Mouse (Mus musculus) forebrain, embryonic 13.5 days (tissue): ENCODE data around the gene Matn4. TPM values are rescaled to one million over a fixed set of nuclear protein-coding genes. Genes with fewer than 3 reads are reported as not detected.
"Not testable (repeated sequence)": the region's sequence is repeated elsewhere in the genome, so short reads cannot be mapped to it uniquely, and the experiment has no call there.

Source experiments
- ATAC-seq: fragments of 200-750 bp; cut with Nextera tagmentation; 2 replicates; pipeline ENCODE4 v1.8.0; 2017
- H3K27ac ChIP-seq: fragments of 300-500 bp; sonication (generic); 2 replicates; pipeline ENCODE4 v1.5.1; 2015; ENCODE audit warnings: inconsistent platforms, mild to moderate bottlenecking, moderate library complexity
- H3K27me3 ChIP-seq: fragments of 300-500 bp; sonication (generic); 2 replicates; pipeline ENCODE4 v1.6.1; 2015; ENCODE audit warnings: mild to moderate bottlenecking, inconsistent platforms
- H3K36me3 ChIP-seq: fragments of 300-500 bp; sonication (generic); 2 replicates; pipeline ENCODE4 v1.6.1; 2015; ENCODE audit warnings: mild to moderate bottlenecking, inconsistent platforms; ENCODE audit not compliant: poor library complexity, severe bottlenecking
- H3K4me1 ChIP-seq: fragments of 300-500 bp; sonication (generic); 2 replicates; pipeline ENCODE4 v1.6.1; 2015; ENCODE audit warnings: inconsistent platforms
- H3K4me2 ChIP-seq: fragments of 300-500 bp; sonication (generic); 2 replicates; pipeline ENCODE4 v1.6.1; 2015; ENCODE audit warnings: inconsistent platforms, mild to moderate bottlenecking, moderate library complexity
- H3K4me3 ChIP-seq: fragments of 300-500 bp; sonication (generic); 2 replicates; pipeline ENCODE4 v1.5.1; 2015; ENCODE audit warnings: mild to moderate bottlenecking, inconsistent platforms
- H3K9ac ChIP-seq: fragments of 300-500 bp; sonication (generic); 2 replicates; pipeline ENCODE4 v1.6.1; 2015; ENCODE audit warnings: mild to moderate bottlenecking, inconsistent platforms
- H3K9me3 ChIP-seq: fragments of 300-500 bp; sonication (generic); replicated peaks from 2 replicates; pipeline ENCODE4 v1.6.1; 2016; ENCODE audit warnings: inconsistent platforms
- WGBS: fragments of 180-500 bp; shearing (Covaris S2); methylation state at CpG from one replicate; pipeline ENCODE4 v1.1.7; 2015; 5-methylcytosine and 5-hydroxymethylcytosine counted together
- microRNA-seq: library from miRNA; unstranded; fragments of <30 nt; microRNA quantifications from one replicate; pipeline ENCODE4, GENCODE M21; 2016
- polyA plus RNA-seq: library from polyadenylated mRNA; unstranded; fragments of >200 nt; fragmentation: Nextera tagmentation; extraction: Ambion mirVana; gene quantifications from 2 replicates; pipeline ENCODE4 v1.2.1, GENCODE M21; 2015

Matn4 gene
- polyA plus RNA-seq, 1 experiment from 2014 or later, result 0.15 TPM

DNA sequence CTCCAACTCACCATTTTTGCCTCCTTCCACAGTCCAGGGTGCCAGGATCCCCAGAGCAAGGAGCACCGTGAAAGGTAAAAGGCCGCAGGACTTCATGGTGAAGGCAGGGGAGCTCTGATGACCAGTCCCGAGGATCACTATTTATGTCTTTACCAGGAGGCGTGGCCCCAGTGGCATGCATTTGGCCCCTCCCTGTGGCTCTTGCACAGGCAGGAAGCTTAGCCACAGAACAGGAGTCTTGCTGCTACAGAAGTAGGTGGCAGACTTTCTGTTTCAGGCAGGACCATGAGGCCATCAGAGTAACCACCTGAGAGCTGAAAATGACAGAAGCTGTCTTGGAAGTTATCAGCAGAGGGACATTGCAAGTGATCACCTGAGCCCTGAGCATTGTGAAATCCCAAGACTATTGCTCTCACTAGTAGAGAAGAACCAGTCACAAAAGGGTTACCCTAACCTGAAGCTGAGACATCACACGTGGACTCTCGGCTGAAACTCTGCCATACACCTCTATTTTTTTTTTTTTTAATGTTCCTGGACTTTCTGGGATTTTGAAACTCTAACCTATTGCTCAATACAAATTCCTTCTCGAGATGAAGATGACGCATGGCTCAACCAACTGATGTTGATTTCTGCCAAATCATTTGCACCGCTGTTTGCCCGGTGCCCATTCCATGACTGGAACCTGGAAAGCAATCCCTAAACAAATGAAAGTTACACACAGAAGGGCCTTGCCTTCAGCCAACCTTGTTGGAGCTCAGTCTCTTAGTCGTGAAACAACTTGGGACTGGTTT, 48.6 kb downstream of the Matn4 start:
- Histone ChIP-seq H3K9ac (no peak overlapping the region), H3K9me3 (no peaks in the 10 kb centered on the region), H3K4me3 (no peak overlapping the region), H3K4me1 (no peaks in the 10 kb centered on the region), H3K36me3 (no peaks in the 10 kb centered on the region), H3K27ac (no peak overlapping the region), H3K27me3 (no peaks in the 10 kb centered on the region), H3K4me2 (no peak overlapping the region)
- ATAC-seq, result no peak
- 82% methylated on average over 11 of the region's 11 CpGs for WGBS

DNA sequence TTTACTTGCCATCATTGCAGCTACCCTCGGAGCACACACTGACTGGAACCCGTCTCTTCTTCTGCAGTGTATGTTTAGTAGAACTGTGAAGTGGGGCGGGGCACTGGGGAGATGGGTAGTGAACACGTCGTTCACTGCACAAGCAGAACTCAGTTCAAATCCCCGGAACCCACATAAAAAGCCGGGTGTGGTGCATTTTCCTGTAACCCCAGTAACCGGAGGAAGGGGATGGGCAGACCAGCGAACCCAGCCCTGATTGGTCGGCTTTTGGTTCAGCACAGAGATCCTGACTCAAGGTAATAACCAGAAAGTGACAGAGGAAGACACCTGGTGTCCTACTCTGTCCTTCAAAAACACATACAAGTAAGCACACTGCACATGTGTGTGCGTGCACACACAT, 51.6 kb downstream of the Matn4 start:
- Histone ChIP-seq H3K4me1 (no peaks in the 10 kb centered on the region), H3K4me2 (no peak overlapping the region), H3K27me3 (no peaks in the 10 kb centered on the region), H3K4me3 (no peak overlapping the region), H3K9me3 (no peaks in the 10 kb centered on the region), H3K36me3 (no peaks in the 10 kb centered on the region), H3K27ac (no peak overlapping the region), H3K9ac (no peak overlapping the region)
- WGBS, result 87% methylated on average over 11 of the region's 11 CpGs
- ATAC-seq, result no peak

DNA sequence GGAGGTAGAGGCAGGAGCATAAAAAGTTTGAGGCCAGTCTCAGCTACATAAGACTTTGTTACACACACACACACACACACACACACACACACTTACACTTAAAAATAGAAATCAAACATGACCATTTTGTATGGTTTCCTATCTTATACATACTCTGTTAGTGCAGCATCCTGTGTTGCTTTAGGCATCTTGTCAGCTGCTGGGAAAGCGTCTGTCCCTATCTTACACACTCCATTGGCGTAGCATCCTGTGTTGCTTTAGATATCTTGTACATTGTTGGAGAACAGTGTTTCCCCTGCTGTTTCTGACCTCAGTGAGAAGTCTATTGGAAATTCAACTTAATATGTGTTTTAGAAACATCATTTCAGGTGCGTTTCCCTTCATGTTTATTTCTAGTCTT, 52.3 kb downstream of the Matn4 start:
- Histone ChIP-seq H3K4me2 (no peak overlapping the region), H3K27me3 (no peaks in the 10 kb centered on the region), H3K4me1 (no peaks in the 10 kb centered on the region), H3K9me3 (no peaks in the 10 kb centered on the region), H3K36me3 (no peaks in the 10 kb centered on the region), H3K27ac (no peak overlapping the region), H3K9ac (no peak overlapping the region), H3K4me3 (no peak overlapping the region)
- ATAC-seq, result no peak
- 90% methylated on average over 3 of the region's 3 CpGs for WGBS

GRCm38 (mm10) chr2:164348980-164349379, 56.0 kb downstream of the Matn4 start:
- Histone ChIP-seq H3K27me3 (no peaks in the 10 kb centered on the region), H3K4me1 (no peaks in the 10 kb centered on the region), H3K4me2 (no peak overlapping the region), H3K9ac (no peak overlapping the region), H3K27ac (no peak overlapping the region), H3K36me3 (no peaks in the 10 kb centered on the region), H3K4me3 (no peak overlapping the region), H3K9me3 (no peaks in the 10 kb centered on the region)
- whole genome bisulfite sequencing, result 92% methylated on average over 3 of the region's 3 CpGs
- no peak for ATAC-seq

DNA sequence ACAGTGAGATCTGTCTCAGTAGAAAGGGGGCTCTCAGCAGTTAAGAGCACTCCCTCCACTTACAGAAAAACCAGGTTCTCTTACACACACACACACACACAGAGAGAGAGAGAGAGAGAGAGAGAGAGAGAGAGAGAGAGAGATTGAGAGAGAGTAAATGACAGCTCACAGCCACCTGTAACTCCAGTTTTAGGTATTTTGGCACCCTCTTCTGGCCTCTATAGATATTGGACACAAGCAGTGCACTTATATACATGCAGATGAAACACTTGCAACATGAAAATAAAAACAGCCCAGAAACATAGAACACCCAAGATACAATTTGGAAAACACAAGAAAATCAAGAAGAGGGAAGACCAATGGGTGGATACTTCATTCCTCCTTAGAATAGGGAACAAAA, 57.3 kb downstream of the Matn4 start:
- not testable (repeated sequence) for H3K4me1 ChIP-seq, H3K36me3 ChIP-seq, H3K4me2 ChIP-seq, H3K27ac ChIP-seq, ATAC-seq, H3K9ac ChIP-seq, H3K9me3 ChIP-seq, H3K4me3 ChIP-seq, H3K27me3 ChIP-seq

DNA sequence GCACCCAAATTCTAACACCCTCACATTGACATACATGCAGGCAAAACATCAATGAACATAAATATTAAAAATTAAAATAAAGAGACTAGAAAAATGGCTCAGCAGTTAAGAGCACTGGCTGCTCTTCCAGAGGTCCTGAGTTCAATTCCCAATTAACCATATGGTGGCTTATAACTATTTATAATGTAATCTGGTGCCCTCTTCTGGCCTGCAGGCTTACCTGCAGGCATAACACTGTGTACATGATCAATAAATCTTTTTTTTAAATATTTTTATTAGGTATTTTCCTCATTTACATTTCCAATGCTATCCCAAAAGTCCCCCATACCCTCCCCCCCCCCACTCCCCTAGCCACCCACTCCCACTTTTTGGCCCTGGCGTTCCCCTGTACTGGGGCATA, 61.2 kb downstream of the Matn4 start:
- WGBS, result 82% methylated on average over 1 of the region's 1 CpGs
- not testable (repeated sequence) for H3K27ac ChIP-seq, H3K4me3 ChIP-seq, ATAC-seq, H3K9me3 ChIP-seq, H3K9ac ChIP-seq, H3K4me1 ChIP-seq, H3K27me3 ChIP-seq, H3K4me2 ChIP-seq, H3K36me3 ChIP-seq

Small RNA genes within 50 kb of the gene (microRNA-seq; reads per million reads assigned to microRNA genes)
- gene Mir7678, result not detected

Other genes with a start within 250 kb of the Matn4 start
- 0.14 TPM in 1 of 2 replicates, not detected in the other for gene Kcns1, start 234.0 kb downstream of the Matn4 start, polyA plus RNA-seq
- gene Wfdc5, start 222.4 kb downstream of the Matn4 start, polyA plus RNA-seq, result not detected in 2 replicates
- gene Wfdc12, start 214.6 kb downstream of the Matn4 start, polyA plus RNA-seq, result not detected in 2 replicates
- gene Wfdc15a, start 205.0 kb downstream of the Matn4 start, polyA plus RNA-seq, result not detected in 2 replicates
- gene Wfdc15b, start 183.5 kb downstream of the Matn4 start, polyA plus RNA-seq, result not detected in 2 replicates
- gene Svs2, start 166.7 kb downstream of the Matn4 start, polyA plus RNA-seq, result not detected in 2 replicates
- not detected in 2 replicates for gene Svs3b, start 148.5 kb downstream of the Matn4 start, polyA plus RNA-seq
- gene Svs4, start 126.7 kb downstream of the Matn4 start, polyA plus RNA-seq, result not detected in 2 replicates
- gene Svs3a, start 115.9 kb downstream of the Matn4 start, polyA plus RNA-seq, result not detected in 2 replicates
- not detected in 2 replicates for gene Svs6, start 88.4 kb downstream of the Matn4 start, polyA plus RNA-seq
- gene Svs5, start 72.4 kb downstream of the Matn4 start, polyA plus RNA-seq, result not detected in 2 replicates
- not detected in 2 replicates for gene Slpi, start 16.1 kb downstream of the Matn4 start, polyA plus RNA-seq
- not detected in 2 replicates for gene Rbpjl, start 2.0 kb downstream of the Matn4 start, polyA plus RNA-seq
- 7.9 and 8.6 TPM in 2 replicates for gene Sdc4, start 38.7 kb upstream of the Matn4 start, polyA plus RNA-seq
- gene Sys1, start 51.8 kb upstream of the Matn4 start, polyA plus RNA-seq, result 71.8 and 72.4 TPM in 2 replicates
- gene Gm20458, start 55.8 kb upstream of the Matn4 start, polyA plus RNA-seq, result 3.6 and 3.7 TPM in 2 replicates
- not detected in 2 replicates for gene Trp53tg5, start 68.6 kb upstream of the Matn4 start, polyA plus RNA-seq
- 6.3 and 7.3 TPM in 2 replicates for gene Dbndd2, start 80.9 kb upstream of the Matn4 start, polyA plus RNA-seq
- 47.2 and 52.2 TPM in 2 replicates for gene Pigt, start 92.4 kb upstream of the Matn4 start, polyA plus RNA-seq
- 15.4 and 21.2 TPM in 2 replicates for gene Wfdc2, start 157.3 kb upstream of the Matn4 start, polyA plus RNA-seq
- gene Spint3, start 168.3 kb upstream of the Matn4 start, polyA plus RNA-seq, result not detected in 2 replicates
- not detected in 2 replicates for gene Wfdc6a, start 180.3 kb upstream of the Matn4 start, polyA plus RNA-seq
- not detected in 2 replicates for gene Eppin, start 188.4 kb upstream of the Matn4 start, polyA plus RNA-seq
- gene Wfdc6b, start 208.4 kb upstream of the Matn4 start, polyA plus RNA-seq, result not detected in 2 replicates
- not detected in 2 replicates for gene Wfdc8, start 208.5 kb upstream of the Matn4 start, polyA plus RNA-seq
- gene Wfdc16, start 233.6 kb upstream of the Matn4 start, polyA plus RNA-seq, result not detected in 2 replicates